ENCODE assay signal across 17 mouse cellular contexts in the genomic region with DNA sequence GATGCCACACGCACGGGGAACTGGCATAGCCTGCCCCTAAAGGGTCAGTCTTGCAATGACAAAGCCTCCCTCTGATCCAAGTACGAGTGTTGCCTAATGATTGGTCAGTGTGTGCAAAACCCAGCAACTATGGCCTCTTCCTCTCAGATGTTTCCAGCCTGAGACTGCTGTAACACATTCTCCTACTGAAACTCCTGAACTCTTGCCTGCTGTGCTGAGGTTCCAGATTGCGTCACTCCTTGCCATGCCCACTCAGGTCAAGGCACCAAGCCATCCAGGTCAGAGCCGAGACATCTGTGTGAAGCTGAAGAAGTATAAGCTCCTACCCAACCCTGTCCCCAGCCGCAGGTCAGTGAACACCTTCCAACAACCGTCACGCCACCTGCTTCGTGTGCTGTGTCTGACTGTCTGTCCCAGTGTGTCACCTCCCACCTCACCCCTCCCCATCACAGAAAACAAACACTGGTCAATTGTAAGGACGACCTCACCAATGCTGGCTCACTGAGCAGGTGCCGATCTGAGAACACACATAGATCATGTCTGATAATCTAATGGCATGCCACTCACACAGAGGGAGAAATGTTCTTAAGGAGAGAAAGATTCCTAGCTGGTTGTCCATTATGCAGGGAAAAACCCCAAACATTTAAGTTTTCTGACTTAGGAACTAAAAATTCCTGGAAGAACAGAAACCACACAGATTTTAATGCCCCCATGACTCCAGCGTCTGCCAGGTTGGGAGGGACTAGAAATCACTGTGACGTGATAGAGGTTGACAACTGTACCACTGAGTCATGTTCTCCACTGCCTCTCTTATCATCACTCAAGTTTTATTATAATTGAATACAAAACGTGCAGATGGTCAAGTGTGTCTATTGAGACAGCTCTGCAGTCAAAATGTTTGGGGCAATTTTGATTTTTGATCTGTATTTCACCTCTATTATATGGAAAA. TPM values are rescaled to one million over a fixed set of nuclear protein-coding genes. Genes with fewer than 3 reads are reported as not detected.
DNase-seq lines count a peak whose midpoint lies in the region; ATAC-seq and TF ChIP-seq lines count a peak whose summit lies in the region.
"Had no signal": no experiment of that assay in that cellular context is flagged by ENCODE, and none has a peak within 500 bp of the region (broad histone marks: within the 10 kb centered on the region; RNA-seq: fewer than 3 reads in every experiment).

No protein-coding gene starts in this region.

- intact Hi-C loops in heart, postnatal 10 days (cut with DNase I) = no loop called here

- no peak for TF ChIP-seq CTCF in kidney, adult 2 months (conservative IDR thresholded peaks at IDR 0.05; ENCODE audit: insufficient read depth, insufficient read length, low read depth, low read length)

- H3K27ac ChIP-seq in kidney, adult 2 months (ENCODE audit: insufficient read depth, low read depth, low read length) = peak overlapping the region; percentile 69
- H3K27ac ChIP-seq: forebrain, embryonic 10.5 days; heart, embryonic 13.5 days; hindbrain, embryonic 12.5 days; lung, embryonic 15.5 days; stomach, postnatal 0 days had no signal

- no peak for TF ChIP-seq POLR2A in kidney, adult 2 months (IDR thresholded peaks at IDR 0.05; ENCODE audit: low read depth, low read length)

- WGBS in kidney, adult 2 months = 60% methylated on average over 14 of the region's 14 CpGs

- no peaks in the 10 kb centered on the region for H3K27me3 ChIP-seq in kidney, adult 2 months (replicated peaks; ENCODE audit: control insufficient read depth, insufficient read depth, low read length)
- H3K27me3 ChIP-seq: CH12.LX; heart, embryonic 13.5 days; hindbrain, embryonic 12.5 days; lung, embryonic 15.5 days had no signal

- DNase-seq in kidney, adult 2 months = peak; percentile 78
- DNase-seq in kidney, postnatal 4 days = no peak
- peak; percentile 84 for DNase-seq in Muller cell, postnatal 12 days (ENCODE audit: inconsistent ontology term)
- peak; percentile 22 for DNase-seq in adrenal gland, postnatal 25 days
- peak; percentile 50 to 84 for DNase-seq in kidney, postnatal 25 days
- no peak for DNase-seq in heart, postnatal 10 days
- no peak for DNase-seq in thymus, postnatal 25 days
- DNase-seq: cerebellum, adult 9-11 months; spleen, adult 18-20 months had no signal

- H3K4me1 ChIP-seq in kidney, adult 2 months (ENCODE audit: control insufficient read depth, insufficient read depth, low read length) = peaks cover 16% of the 10 kb centered on the region
- H3K4me1 ChIP-seq: forebrain, embryonic 10.5 days; heart, embryonic 13.5 days; hindbrain, embryonic 12.5 days; lung, embryonic 15.5 days had no signal

- H3K36me3 ChIP-seq in kidney, adult 2 months (ENCODE audit: control insufficient read depth, insufficient read depth, low read length) = peaks cover 9% of the 10 kb centered on the region

- no peak for ATAC-seq in inflammation-experienced regulatory T-cells, adult 6 months

- H3K4me3 ChIP-seq in kidney, adult 2 months (ENCODE audit: insufficient read depth, low read depth, low read length) = no peak overlapping the region
- H3K4me3 ChIP-seq: forebrain, embryonic 10.5 days; heart, embryonic 13.5 days; hindbrain, embryonic 12.5 days; lung, embryonic 15.5 days; myocyte had no signal

RNA-seq across cellular contexts. Expression of gene Actr6, which starts 9.6 kb away (rescaled TPM):
- polyA plus RNA-seq in kidney, adult 2 months (2012; rRNA removed) = 1.7 and 3.0 TPM in 2 replicates
- 18.0 and 21.0 TPM in 2 replicates for total RNA-seq in adrenal gland, postnatal 25 days (2021)
- total RNA-seq in heart, postnatal 10 days (2021) = 10 to 100 TPM; 11.6 to 11.7 TPM
- polyA plus RNA-seq in inflammation-experienced regulatory T-cells, adult 6 months (2017; shearing (Covaris generic)) = 10 to 100 TPM; 43.5 to 52.5 (median 44.7) TPM

RNA-seq across cellular contexts. Expression of gene Uhrf1bp1l, which starts 22.3 kb away (rescaled TPM):
- 24.3 and 25.9 TPM in 2 replicates for polyA plus RNA-seq in kidney, adult 2 months (2012; rRNA removed)
- total RNA-seq in adrenal gland, postnatal 25 days (2021) = 92.7 and 129 TPM in 2 replicates
- 10 to 100 TPM; 23.1 to 36.8 TPM for total RNA-seq in heart, postnatal 10 days (2021)
- 10 to 100 TPM; 22.5 to 33.8 (median 26.2) TPM for polyA plus RNA-seq in inflammation-experienced regulatory T-cells, adult 6 months (2017; shearing (Covaris generic))

RNA-seq across cellular contexts. Expression of gene Scyl2, which starts 36.4 kb away (rescaled TPM):
- 20.9 and 21.3 TPM in 2 replicates for polyA plus RNA-seq in kidney, adult 2 months (2012; rRNA removed)
- total RNA-seq in adrenal gland, postnatal 25 days (2021) = 50.0 and 54.0 TPM in 2 replicates
- total RNA-seq in heart, postnatal 10 days (2021) = 10 to 100 TPM; 21.9 to 23.1 TPM
- polyA plus RNA-seq in inflammation-experienced regulatory T-cells, adult 6 months (2017; shearing (Covaris generic)) = 10 to 100 TPM in 1 of 3 experiments, 1 to 10 TPM in 2; 7.8 to 10.7 (median 9.9) TPM

Comparison
In these comparisons a context has a peak if more than half of its experiments do, and no peak if none do; other contexts are left out.
1. DNase-seq: peak in kidney, adult 2 months (single experiment), Muller cell, postnatal 12 days (single experiment), adrenal gland, postnatal 25 days (single experiment) and kidney, postnatal 25 days (2 of 2); none in kidney, postnatal 4 days (0 of 2), heart, postnatal 10 days (0 of 2) and thymus, postnatal 25 days (single experiment).